Mouse (Mus musculus) heart, adult 2 months (tissue): ENCODE data around the gene Timm17a.
A peak's percentile ranks its signal among the peaks of the same experiment; 100 is the strongest.

Experiments
- CTCF ChIP-seq: fragments of 200-600 bp; IDR thresholded peaks from 2 replicates; pipeline ENCODE4 v1.8.1; 2022; ENCODE audit warnings: antibody characterized with exemption, mild to moderate bottlenecking, moderate library complexity
- EP300 ChIP-seq: fragments of 200-500 bp; IDR thresholded peaks from 2 replicates; pipeline ENCODE4 v1.6.1; 2011; ENCODE audit warnings: low read depth, low read length, control low read depth; ENCODE audit not compliant: insufficient read depth
- POLR2A ChIP-seq: fragments of 200-500 bp; IDR thresholded peaks from 2 replicates; pipeline ENCODE4 v1.6.1; 2011; ENCODE audit warnings: mild to moderate bottlenecking, low read depth, low read length, control low read depth; ENCODE audit not compliant: insufficient read depth

- TF ChIP-seq EP300 (no peak), POLR2A (peak; percentile 86), CTCF (no peak)
Observed at GRCm38 (mm10) chr1:135313284-135314031, at the start of gene Timm17a.
